Mouse (Mus musculus): ENCODE results near the gene Tcp1.

GRCm38 (mm10) chr17:12887021-12887775, 28.3 kb upstream of the Tcp1 start:
- no peak for TF ChIP-seq CTCF (IDR thresholded peaks at IDR 0.05; ENCODE audit: borderline replicate concordance, extremely low read depth, insufficient read depth, insufficient read length)
- TF ChIP-seq POLR2A (IDR thresholded peaks at IDR 0.05; ENCODE audit: borderline replicate concordance, extremely low read depth, insufficient read depth, insufficient read length, poor library complexity, severe bottlenecking) = no peak

Measured in brain, embryonic 14.5 days (tissue).